13 mouse cellular contexts compared by ENCODE assay signal in genomic region chr14:76804447-76805150, GRCm38 (mm10).
DNase-seq lines count a peak whose midpoint lies in the region; ATAC-seq lines count a peak whose summit lies in the region.
"Had no signal": no experiment of that assay in that cellular context is flagged by ENCODE, and none has a peak within 500 bp of the region (broad histone marks: within the 10 kb centered on the region; RNA-seq: fewer than 3 reads in every experiment).

No protein-coding gene starts in this region.

- H3K9ac ChIP-seq in embryonic facial prominence, embryonic 14.5 days (ENCODE audit: low read depth, low read length), result no peak overlapping the region
- H3K9ac ChIP-seq: hindbrain, embryonic 12.5 days had no signal

- DNase-seq in heart, adult 9 months (ENCODE audit: low spot score in 2 of 2), result peak; percentile 64 to 77
- no peak for DNase-seq in heart, postnatal 4 days
- DNase-seq in embryonic facial prominence, embryonic 14.5 days (ENCODE audit: low spot score), result no peak
- DNase-seq in limb, embryonic 10.5 days (ENCODE audit: low spot score), result no peak
- peak; percentile 35 for DNase-seq in lung, postnatal 14 days
- no peak for DNase-seq in cerebellum, postnatal 10 days
- DNase-seq in adrenal gland, adult 18-20 months (ENCODE audit: low spot score in 2 of 2), result no peak
- DNase-seq: cerebellum, adult 18-20 months; thymus, postnatal 36 days had no signal

- no peak for ATAC-seq in embryonic facial prominence, embryonic 14.5 days (ENCODE audit: low read depth)
- no peak for ATAC-seq in megakaryocyte progenitor cell, adult 5-6 weeks (replicated peaks; ENCODE audit: poor library complexity)

- peaks cover 27% of the 10 kb centered on the region for H3K4me1 ChIP-seq in embryonic facial prominence, embryonic 14.5 days (ENCODE audit: control insufficient read depth, insufficient read depth, low read length)
- peaks cover 27% of the 10 kb centered on the region for H3K4me1 ChIP-seq in limb, embryonic 10.5 days

- H3K4me2 ChIP-seq in embryonic facial prominence, embryonic 14.5 days (ENCODE audit: low read depth, low read length), result no peak overlapping the region
- H3K4me2 ChIP-seq: hindbrain, embryonic 12.5 days had no signal

- no peak overlapping the region for H3K4me3 ChIP-seq in embryonic facial prominence, embryonic 14.5 days (ENCODE audit: low read depth, low read length)
- H3K4me3 ChIP-seq in limb, embryonic 10.5 days, result no peak overlapping the region
- H3K4me3 ChIP-seq: forebrain, embryonic 10.5 days; hindbrain, embryonic 12.5 days had no signal

- 0 out of 2 replicates have a peak, but pooled peaks cover 7% of the 10 kb centered on the region for H3K9me3 ChIP-seq in embryonic facial prominence, embryonic 14.5 days (ENCODE audit: control insufficient read depth, low read length)
- H3K9me3 ChIP-seq in limb, embryonic 10.5 days (replicated peaks), result no peaks in the 10 kb centered on the region
- H3K9me3 ChIP-seq: hindbrain, embryonic 12.5 days had no signal

- H3K36me3 ChIP-seq in embryonic facial prominence, embryonic 14.5 days (ENCODE audit: control insufficient read depth, insufficient read depth, low read length), result no peaks in the 10 kb centered on the region
- H3K36me3 ChIP-seq in limb, embryonic 10.5 days, result no peaks in the 10 kb centered on the region
- H3K36me3 ChIP-seq: forebrain, embryonic 10.5 days; hindbrain, embryonic 12.5 days had no signal

- no peaks in the 10 kb centered on the region for H3K27me3 ChIP-seq in embryonic facial prominence, embryonic 14.5 days (replicated peaks; ENCODE audit: control insufficient read depth, insufficient read depth, low read length)
- H3K27me3 ChIP-seq in limb, embryonic 10.5 days (ENCODE audit: low read depth, poor library complexity, severe bottlenecking), result no peaks in the 10 kb centered on the region
- H3K27me3 ChIP-seq: CH12.LX; hindbrain, embryonic 12.5 days had no signal

- WGBS in embryonic facial prominence, embryonic 14.5 days, result 45% methylated on average over 6 of the region's 6 CpGs
- WGBS in limb, embryonic 10.5 days, result 53% methylated on average over 6 of the region's 6 CpGs

- peak overlapping the region; percentile 70 for H3K27ac ChIP-seq in embryonic facial prominence, embryonic 14.5 days (replicated peaks; ENCODE audit: low read depth, low read length)
- peak overlapping the region; percentile 70 for H3K27ac ChIP-seq in limb, embryonic 10.5 days
- H3K27ac ChIP-seq: forebrain, embryonic 10.5 days; hindbrain, embryonic 12.5 days had no signal

Comparison
In these comparisons a context has a peak if more than half of its experiments do, and no peak if none do; other contexts are left out.
1. DNase-seq: peak in heart, adult 9 months (2 of 2) and lung, postnatal 14 days (single experiment); none in heart, postnatal 4 days (single experiment), embryonic facial prominence, embryonic 14.5 days (single experiment), limb, embryonic 10.5 days (single experiment), cerebellum, postnatal 10 days (0 of 2) and adrenal gland, adult 18-20 months (0 of 2).